Mouse (Mus musculus) cerebellum, adult 2 months (tissue): Measurements from ENCODE around the gene Ccdc172.

Source experiments
- CTCF ChIP-seq: fragments of 200-500 bp; IDR thresholded peaks from 2 replicates; pipeline ENCODE4 v1.5.1; 2011; ENCODE audit warnings: low read depth, mild to moderate bottlenecking, control low read depth, low read length, moderate library complexity, borderline replicate concordance; ENCODE audit not compliant: insufficient read depth
- POLR2A ChIP-seq: fragments of 200-500 bp; IDR thresholded peaks from 2 replicates; pipeline ENCODE4 v1.6.1; 2011; ENCODE audit warnings: low read length, control low read depth, borderline replicate concordance; ENCODE audit not compliant: insufficient read depth

DNA sequence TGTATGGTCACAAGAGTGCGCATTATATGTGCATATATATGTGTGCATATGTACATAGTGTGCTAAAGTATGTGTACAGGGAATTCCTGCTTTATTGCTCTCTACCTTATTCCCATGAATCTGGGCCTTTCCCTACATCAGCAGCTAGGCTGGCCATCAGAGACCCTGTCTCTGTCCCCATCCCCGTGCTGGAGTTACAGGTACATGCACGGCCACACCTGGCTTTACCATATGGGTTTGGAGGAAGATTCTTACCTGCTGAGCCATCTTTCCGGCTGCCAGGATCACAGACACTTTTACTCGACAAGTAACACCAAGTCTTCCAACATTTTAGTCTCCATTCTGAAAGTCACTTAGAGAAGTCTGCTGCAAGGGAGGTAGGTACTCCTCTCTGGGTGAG lies 71.2 kb downstream of the Ccdc172 start:
- TF ChIP-seq CTCF (no peak), POLR2A (no peak)
